Mouse (Mus musculus) gastrocnemius, adult 8-10 months (tissue): ENCODE data around the gene Zdhhc5. TPM values are rescaled to one million over a fixed set of nuclear protein-coding genes. Genes with fewer than 3 reads are reported as not detected.
A peak's percentile ranks its signal among the peaks of the same experiment; 100 is the strongest.
"Not testable (repeated sequence)": the region's sequence is repeated elsewhere in the genome, so short reads cannot be mapped to it uniquely, and the experiment has no call there.

Source experiments
- DNase-seq, 2 experiments: peaks; one replicate each; pipeline ENCODE4 v3.0.0; 2022; ENCODE audit warnings: low spot score in 2 of 2
- total RNA-seq, 4 experiments: library from RNA; stranded (reverse); gene quantifications; 2 replicates each; pipeline ENCODE4 v1.2.4; 2022

Zdhhc5 gene
- total RNA-seq, 4 experiments from 2014 or later = 78.4 to 100 (median 81.7) TPM

DNA sequence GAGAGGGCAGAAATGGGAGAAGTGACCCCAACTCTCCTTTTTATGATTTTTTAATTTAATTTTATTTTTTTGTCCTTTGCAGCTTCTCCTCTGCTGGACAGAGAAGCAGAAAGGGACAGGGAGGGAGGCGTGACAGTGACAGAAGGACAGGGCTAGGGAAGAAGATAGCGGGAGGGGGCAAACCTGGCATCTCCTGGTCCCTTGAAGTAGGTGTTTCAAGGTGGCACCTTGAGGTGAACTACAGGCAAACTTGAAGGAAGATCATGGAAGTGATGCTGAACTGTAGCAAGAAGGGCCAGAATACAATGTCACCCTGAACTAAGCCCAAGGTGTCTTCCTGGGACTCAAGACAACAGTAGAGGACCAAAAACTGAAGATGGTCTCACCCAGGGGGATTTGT, 19.9 kb upstream of the Zdhhc5 start:
- DNase-seq = no peak

DNA sequence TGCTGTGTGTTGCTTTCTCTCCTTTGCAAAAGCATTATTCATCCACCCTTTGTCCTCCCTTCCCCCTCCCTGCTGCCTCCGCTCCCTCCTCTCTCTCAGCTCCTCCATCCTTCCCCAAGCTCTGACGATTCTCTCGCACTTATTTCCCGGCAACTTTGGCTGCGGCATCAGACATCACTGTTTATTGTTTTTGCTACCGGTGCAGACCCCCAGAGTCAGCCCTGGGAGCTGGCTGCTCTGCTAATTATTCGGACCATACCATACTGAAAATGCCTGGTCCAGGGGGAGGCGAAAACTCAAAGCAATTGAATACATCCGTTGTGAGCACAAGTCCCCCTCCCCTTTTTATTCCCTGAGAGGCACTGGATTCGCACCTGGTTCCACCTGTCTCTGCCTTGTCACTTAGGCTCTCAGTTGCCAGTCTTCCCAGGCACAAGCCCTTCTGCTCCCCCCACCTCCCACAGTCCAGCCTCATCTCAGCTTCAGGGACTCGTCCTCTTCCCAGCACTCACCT, 19.4 kb upstream of the Zdhhc5 start:
- DNase-seq = no peak

GRCm38 (mm10) chr2:84733579-84734300, 18.8 kb upstream of the Zdhhc5 start, which contains the start of gene Ypel4:
TSS of gene Ypel4 (plus strand) at chr2:84734058.
- peak in 1 of 2 experiments; percentile 22 for DNase-seq

DNA sequence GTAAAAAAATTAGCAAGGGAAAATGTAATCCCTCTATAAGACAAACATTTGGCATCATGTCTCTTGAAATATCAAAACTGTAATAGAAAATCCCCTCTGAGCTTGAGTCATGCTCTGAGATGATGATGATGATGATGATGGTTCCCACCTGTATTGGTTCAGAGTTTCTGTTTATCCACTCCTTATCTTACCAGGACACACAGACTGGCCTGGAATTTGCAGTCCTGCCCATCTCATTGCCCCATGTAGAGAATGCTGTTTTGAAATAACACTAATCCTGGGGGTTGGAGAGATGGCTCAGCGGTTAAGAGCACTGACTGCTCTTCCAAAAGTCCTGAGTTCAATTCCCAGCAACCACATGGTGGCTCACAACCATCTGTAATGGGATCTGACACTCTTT, 17.4 kb upstream of the Zdhhc5 start:
- DNase-seq = no peak

DNA sequence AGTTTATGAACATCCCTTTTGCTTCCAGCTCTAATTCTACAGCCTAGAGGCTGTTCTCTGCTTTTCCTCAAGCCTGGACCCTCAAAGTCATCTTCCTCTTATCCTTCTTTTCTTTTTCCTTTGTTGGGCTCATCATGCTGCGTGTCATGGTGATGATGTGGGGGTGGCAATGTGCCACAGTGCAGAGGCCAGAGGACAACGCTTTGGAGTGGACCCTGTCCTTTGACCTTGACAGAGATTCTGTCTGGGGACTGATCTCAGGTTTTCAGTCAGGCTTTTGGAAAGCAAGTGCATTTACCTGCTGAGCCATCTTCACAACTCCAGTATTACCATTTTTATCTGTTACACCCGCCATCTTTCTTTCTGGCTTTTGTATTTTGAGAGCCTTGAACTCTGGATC, 16.2 kb upstream of the Zdhhc5 start:
- no peak for DNase-seq

- not testable (repeated sequence) for DNase-seq
Measured at GRCm38 (mm10) chr2:84728191-84728590, 13.2 kb upstream of the Zdhhc5 start.

DNA sequence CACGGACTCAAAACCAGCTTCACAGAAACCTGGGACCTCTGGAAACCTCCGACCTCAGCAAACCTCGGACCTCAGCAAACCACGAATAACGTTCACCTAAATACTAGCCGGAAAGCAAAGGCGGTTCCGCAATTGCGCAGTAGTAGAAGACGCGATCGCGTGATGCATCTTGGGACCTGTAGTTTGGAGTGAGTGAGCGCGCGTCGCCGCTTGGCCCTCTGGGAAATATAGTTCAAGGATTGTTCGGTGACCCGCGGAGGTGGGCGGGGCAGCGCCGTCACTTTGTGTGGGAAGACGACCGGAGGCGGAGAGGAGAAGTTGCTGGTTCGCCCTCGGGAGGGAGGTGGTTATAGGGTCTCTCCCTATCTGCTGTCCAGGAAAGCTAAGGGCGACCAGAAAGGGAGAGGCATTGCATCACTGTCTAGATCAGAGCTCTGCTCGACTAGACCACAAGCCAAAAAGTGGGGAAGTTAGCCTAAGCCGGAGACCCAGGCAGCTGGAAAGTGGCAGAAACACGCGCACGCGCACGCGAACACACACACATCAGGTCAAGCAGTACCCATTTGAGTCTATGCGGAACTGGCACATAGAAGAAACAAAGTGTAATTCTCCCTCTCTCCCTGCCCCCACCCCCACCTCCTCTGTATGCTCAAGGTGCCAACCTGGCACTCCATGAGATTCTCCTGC, 12.3 kb upstream of the Zdhhc5 start, which contains the start of gene Clp1:
Clp1 (minus strand) TSS at position 179 of the 687 bp plus-strand sequence.
- DNase-seq = peak; percentile 95 to 96

DNA sequence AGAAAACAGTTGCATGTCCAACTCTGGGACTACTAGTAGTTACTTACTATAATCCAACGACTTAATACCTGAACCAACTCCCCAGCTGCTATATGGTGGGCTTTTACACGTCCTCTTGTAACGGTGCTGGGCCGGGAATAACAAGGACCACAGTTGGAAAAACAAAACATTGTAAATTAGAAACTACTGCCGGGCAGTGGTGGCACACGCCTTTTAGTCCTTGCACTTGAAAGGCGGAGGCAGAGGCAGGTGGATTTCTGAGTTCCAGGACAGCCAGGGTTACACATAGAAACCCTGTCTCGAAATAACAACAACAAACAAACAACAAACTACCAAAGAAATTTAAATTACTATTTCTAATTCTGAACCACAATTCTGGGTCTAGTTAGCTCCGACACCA, 11.7 kb upstream of the Zdhhc5 start:
- DNase-seq = no peak

DNA sequence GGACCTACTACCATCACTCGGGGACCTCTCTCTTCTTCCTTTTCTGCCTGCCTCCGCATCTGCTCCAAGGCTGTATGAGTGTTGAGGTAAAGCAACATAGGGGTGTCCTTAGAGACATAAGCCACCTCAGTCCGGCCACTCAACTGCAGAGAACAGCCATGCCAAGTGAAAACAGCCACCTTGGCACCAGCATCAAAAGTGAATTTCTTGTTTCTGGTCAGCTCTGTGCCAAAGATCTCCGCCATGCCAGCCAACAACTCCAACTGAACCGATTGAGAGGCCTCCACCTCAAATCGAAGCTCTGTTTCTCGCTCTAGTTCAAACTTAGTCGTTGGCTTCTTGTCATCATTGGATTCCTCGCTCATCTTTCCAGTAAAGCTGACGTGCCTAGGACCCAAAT, 10.8 kb upstream of the Zdhhc5 start:
- DNase-seq = no peak

GRCm38 (mm10) chr2:84723856-84724255, 8.9 kb upstream of the Zdhhc5 start:
- DNase-seq = no peak

DNA sequence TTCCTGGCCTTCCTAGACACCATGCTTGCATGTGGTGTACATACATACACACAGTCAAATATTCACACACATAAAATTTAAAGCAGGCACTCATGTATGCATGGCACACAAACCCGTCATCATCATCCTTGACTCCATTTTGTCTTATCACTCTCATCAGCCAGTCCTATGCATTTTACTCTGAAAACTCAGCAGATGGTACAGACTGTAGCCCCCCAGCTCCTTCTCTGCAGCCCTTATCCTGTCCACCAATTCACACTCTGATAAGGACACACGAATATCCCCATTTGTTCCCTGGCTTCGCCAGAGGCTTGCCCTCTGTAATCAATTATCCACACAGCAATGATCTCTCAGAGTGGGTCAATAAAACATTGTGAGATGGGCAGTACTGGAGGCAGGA, 6.2 kb upstream of the Zdhhc5 start:
- DNase-seq = no peak

DNA sequence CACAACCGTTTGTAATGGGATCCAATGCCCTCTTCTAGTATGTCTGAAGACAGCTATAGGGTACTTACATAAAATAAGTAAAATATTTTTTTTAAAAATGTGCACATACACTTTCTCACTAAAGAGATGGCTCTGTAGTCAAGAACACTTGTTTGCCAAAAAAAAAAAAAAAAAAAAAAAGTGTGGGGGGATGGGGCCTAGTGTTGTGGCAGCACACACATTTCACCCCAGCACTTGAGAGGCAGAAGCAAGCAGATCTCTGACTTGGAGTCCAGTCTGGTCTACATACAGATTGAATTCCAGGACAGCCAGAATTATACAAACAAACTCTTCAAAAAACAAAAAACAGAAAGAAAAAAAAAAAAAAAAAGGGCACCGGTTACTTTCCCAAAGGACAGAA, 5.7 kb upstream of the Zdhhc5 start:
- no peak for DNase-seq

GRCm38 (mm10) chr2:84717357-84717756, 2.4 kb upstream of the Zdhhc5 start:
- DNase-seq = no peak

DNA sequence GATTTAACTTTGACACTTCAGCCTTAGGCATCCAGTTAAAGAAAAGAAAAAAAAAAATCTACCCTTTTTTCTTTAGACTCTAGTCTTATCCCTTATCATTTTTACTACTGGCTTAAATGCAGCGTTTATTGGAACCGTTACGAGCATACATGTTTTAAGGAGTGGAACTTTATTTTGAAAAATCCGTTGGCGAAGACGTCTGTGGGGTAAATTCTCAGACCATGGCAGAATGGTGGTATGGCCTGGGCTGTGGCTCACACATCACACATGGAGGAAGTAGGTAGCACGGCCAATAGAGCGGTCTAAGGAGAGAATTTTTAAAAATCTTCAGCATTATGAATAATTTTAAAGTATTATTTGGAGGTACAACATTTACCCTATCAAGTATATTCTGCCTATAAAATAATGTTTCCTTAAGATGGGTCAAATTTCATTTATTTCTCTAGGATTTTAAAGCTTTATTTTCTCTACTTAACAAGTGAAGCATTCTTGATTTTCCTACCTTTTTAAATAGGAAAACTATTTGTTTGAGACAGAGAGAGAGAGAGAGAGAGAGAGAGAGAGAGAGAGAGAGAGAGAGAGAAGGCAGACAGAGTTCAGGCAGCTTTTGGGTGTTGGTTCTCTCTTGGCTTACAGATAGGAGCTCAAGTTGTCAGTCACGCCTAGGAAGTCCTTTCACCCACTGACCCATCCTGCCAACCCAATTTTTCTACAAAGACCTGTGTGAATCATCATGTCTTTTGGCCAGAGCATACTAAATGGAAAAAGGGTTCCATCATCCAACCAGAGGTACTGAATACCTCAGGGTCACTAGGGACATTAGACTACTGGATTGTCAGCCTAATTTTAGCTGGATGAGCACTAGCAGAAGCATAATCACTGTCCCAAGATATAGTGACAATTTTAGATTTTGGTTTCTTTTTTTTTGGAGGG, 1.7 kb upstream of the Zdhhc5 start:
- DNase-seq = no peak

DNA sequence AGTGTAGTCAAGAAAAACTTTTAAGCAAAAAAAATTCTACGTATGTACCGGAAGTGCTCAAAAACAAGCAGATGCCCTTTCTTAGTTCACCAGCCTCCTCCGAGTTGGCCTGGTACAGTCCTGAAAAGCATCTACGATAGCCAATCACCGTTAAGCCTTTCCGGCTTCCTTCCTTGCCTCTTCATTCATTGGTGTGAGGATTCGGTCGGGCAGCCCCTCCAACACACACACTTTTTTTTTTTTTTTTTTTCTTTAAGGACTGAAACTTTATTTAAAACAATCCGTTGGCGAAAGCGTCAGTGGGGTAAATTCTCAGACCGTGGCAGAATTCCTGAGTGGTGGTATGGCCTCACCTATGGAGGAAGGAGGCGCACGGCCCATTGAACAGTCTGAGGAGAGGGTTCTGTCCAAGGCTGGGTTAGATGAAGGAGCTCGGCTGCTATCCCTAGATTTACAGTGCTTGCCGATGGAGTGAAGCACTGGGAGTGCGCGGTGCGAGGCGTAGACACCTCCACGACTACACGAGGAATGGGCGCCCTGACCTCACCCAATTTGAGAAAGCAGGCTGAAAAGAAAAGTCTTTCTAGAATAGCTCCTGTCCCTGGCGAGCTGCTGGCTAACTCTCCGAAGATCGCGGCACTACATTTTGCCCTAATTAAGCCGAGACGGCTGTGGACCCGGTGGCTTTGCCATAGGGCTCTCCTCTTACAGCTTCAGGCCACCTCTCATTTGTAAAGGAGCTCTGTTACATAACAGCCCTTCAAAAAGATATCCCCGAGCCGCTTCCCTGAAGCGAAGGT, 782 bp upstream of the Zdhhc5 start:
- peak; percentile 39 to 83 for DNase-seq

DNA sequence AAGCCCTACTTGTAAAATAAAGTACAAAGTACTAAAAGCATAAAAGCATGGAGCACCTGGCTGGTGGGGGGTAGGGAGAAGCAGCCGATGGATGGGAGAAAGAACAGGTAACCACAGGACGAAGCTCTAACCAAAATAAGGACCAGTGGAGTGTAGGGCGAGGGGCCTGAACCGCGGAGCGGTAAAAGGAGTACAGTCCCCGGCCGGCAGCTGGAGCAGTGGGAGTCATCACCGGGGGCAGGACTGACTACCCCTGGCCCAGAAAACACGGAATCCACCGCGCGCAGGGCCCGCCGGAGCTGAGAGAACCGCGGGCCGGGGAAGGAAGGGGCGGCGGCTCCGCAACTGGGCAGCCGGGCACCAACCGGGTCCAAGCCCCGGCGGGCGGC, 564 bp downstream of the Zdhhc5 start:
- DNase-seq = no peak

GRCm38 (mm10) chr2:84711898-84712297, 3.1 kb downstream of the Zdhhc5 start:
- no peak for DNase-seq

DNA sequence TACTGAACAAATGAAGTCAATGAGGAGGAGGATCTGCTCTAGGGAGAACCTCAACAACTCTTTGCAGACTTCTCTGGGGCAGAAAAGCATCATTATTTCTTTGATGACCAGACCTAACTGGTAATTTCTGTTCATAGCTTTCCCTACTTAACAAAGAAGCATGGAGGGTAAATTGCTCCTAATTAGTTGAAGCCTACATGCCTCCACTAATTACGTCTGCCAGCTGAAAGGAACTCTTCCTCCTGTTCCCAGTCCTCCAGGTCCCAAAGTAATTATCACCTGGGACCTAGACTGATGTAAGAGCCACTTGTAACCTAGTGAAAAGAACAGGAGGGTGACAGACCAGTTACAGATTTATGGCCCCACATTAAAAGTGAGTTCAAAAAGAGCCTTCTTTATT, 7.5 kb downstream of the Zdhhc5 start:
- DNase-seq = no peak

GRCm38 (mm10) chr2:84705295-84705694, 9.7 kb downstream of the Zdhhc5 start:
- no peak for DNase-seq

GRCm38 (mm10) chr2:84704329-84704728, 10.7 kb downstream of the Zdhhc5 start:
- no peak for DNase-seq

DNA sequence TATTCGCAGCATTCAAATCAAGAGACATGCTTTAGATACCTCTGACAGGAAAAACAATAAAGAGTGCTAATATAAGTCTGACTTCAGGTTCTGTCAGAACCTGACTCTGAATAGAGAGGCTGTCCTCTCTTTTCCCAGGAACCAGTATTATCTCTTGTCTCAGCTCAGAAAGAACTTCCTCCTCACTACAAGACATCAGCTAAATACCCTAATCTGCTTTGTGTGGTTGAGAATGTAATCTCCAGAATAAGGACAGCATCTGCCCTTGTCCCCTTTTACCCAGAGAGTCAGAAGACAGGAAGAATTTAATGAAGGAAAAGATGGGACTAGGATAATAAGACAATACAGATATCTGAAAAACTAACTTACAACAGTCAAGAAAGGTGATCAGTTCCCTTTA, 11.5 kb downstream of the Zdhhc5 start:
- DNase-seq = no peak
